Mouse (Mus musculus): ENCODE results near the gene Fam92b.
A peak's percentile ranks its signal among the peaks of the same experiment; 100 is the strongest.

The Fam92b gene

GRCm38 (mm10) chr8:120152636-120153035, 24.6 kb downstream of the Fam92b start:
- no peak for DNase-seq (ENCODE audit: low read depth, low spot score)

- no peak for DNase-seq (ENCODE audit: low read depth, low spot score)
These were observed 26.1 kb downstream of the Fam92b start for GRCm38 (mm10) chr8:120151151-120151550.

DNA sequence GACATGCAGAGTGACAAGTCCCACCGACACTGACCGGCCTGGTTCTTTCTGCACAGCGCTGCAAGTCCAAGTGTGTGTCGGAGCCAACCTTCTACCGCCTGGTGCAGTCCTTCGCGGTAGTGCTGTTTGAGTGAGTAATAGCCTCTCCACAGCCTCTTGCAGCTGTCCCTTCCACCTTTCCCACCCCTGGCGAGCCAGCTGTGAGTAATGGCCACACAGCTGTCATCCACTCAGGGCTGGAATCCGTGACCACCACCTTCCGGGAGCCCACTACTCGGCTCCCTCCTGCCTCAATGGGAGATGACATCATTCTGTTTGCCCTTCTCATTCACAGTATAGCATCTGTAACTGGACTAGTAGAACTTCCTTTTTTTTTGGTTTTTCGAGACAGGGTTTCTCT, 27.2 kb downstream of the Fam92b start:
- DNase-seq (ENCODE audit: low read depth, low spot score), result no peak

GRCm38 (mm10) chr8:120146051-120146450, 31.2 kb downstream of the Fam92b start:
- peak; percentile 27 for DNase-seq (ENCODE audit: low read depth, low spot score)

DNA sequence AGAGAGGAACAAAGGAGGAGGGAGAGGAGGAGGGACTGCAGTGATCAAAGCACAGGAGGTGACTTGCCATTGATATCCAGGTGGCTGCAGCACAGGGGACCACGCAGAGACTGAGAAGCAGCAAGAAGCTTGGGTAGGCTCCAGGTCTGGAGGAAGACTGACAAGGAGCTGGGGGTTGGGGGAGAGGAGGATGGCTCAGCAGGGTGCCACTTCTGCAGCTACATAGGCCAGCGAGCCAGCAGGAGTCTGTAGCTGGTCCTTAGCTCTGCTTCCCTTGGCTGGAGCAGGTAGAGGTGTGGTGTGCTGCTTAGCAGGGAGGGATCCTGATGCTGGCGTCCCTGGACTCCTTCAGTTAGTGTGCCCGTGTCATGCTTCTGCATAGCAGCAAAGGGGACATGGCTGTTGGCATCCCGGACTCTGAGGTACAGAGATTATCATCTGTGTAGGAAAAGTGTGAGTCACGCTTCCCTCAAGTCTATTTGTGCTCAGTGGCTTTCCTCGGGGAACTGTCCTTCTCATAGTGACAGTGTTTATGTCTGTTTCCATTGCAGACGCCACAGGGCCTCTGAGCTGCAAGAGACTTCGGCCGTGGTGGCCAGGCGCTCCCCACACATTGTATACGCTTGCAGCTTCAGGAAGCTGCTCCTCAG, 32.5 kb downstream of the Fam92b start:
- no peak for DNase-seq (ENCODE audit: low read depth, low spot score)

- DNase-seq (ENCODE audit: low read depth, low spot score), result no peak
These were observed 33.2 kb downstream of the Fam92b start for GRCm38 (mm10) chr8:120143911-120144651.

- DNase-seq (ENCODE audit: low read depth, low spot score), result no peak
These were observed 36.5 kb downstream of the Fam92b start for GRCm38 (mm10) chr8:120140769-120141168.

GRCm38 (mm10) chr8:120138958-120139357, 38.3 kb downstream of the Fam92b start:
- DNase-seq (ENCODE audit: low read depth, low spot score), result no peak

DNA sequence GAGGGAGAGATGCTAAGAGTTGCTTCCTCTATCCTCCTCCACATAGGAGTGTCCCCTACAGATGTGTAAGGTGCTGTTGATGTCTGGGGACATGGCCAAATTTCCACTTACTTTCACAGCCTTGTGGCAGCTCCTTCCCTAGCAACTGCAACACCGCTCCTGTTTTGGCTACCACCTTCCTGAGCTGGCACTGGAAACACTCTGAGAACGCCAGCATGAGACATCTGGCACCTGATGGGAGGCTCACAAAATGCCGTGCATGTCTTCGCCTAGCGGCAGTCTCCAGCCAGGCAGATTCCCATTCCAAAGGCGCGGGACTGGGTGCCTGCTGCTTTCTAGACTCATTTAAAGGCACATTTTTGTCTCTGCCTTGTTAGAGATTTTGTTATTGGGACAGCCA, 40.6 kb downstream of the Fam92b start:
- DNase-seq (ENCODE audit: low read depth, low spot score), result no peak

DNA sequence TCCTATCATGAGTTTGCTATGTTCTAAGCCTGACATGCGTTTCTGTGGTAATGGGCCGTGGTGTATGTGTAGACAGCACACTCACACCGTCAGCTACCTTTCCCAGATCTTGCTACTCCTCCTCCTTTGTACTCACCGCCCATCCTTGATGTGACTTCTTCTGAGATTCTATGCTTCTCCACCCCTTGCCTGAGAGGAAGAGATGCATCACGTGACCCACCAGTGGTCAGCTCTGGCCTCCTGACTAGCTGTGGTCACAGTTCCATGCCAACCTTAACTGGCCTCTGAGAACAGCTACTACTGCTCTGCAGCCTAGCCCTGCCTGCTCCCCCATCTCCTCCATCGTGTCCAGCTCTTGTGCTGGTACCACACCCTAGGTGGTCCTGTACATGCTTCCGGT, 41.6 kb downstream of the Fam92b start:
- DNase-seq (ENCODE audit: low read depth, low spot score), result no peak

DNA sequence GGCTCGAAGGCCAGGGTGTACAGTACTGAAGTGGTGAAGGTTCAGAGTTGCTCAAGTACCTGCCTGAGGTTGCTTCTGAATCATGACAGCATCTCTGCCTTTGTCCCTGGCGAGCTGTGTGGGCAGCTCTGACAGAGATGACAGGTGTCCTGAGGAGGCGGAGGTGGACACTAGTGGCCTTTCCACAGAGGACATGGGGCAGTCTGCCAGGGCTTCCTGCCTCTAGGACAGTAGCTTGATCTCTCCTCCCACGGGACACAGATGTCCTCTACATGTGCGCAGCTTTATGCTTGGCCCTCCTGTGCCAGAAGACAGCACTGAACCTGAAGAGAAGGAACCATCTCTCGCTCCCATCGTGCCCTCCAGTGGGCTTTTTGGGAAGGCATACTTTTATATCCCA, 44.1 kb downstream of the Fam92b start:
- no peak for DNase-seq (ENCODE audit: low read depth, low spot score)

DNA sequence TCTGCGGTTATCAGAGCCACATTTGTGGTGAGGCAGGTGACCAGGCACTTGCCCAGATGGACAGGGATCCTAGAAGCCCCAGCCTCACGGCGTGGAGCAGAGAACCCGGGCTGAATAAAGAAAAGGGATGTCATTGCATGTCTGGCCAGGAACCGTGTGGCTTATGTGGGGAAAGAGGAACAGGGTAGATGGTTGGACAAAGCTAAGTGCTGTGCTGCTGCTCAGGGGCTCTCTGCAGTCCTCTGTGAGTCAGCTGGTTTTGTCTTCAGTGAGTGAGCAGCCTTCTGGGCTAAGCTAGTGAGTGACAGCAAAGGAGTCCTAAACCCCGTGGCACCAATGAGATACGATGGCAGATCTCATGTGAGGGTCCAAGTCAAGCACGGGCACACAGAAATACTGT, 46.1 kb downstream of the Fam92b start:
- DNase-seq (ENCODE audit: low read depth, low spot score), result no peak

DNA sequence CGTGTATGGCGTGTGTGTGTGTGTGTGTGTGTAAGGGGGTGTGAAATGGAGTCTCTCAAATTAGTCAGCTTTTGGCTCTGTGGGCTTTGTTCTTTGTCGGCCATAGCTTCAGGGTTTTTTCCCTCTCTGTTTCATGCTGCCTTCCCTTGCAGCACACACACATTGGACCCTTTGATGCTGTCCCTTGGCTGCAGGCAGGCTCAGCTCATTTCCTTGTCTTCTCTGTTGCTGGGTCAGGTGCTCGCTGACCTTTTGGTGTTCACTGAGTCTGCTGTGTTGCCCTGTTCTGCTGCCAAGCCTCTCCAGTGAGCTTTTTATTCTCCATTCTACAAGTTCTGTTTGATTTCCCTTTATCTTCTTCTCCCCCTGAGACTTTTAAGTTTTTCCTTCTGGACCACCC, 47.7 kb downstream of the Fam92b start:
- no peak for DNase-seq (ENCODE audit: low read depth, low spot score)

GRCm38 (mm10) chr8:120126357-120127161, 50.7 kb downstream of the Fam92b start:
- no peak for DNase-seq (ENCODE audit: low read depth, low spot score)

DNA sequence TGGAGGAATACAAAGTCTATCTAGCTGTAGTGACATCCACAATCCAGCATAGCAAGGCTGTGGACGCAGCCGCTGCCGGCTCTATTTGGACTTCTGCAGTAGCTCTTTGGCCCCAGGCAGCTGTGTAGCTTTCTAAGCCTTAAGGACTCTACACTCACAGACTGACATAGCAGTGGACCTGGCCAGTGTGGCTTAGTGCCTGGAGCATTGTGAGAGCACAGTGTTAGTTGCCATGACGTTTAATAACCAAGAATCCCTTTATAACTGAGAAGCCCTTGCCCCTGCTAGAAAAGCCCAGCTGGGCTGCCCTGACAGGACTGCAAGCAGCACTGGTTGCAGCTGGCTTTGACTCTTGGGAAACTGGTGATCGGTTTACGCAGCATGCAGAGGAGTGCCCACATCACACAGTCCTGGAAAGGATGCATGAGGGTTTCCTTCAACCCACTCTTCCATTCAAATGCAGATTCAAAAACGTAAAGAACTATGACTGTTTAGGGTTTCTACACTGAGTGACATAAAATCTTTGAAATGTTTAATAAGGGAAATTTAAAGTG, 52.4 kb downstream of the Fam92b start:
- DNase-seq (ENCODE audit: low read depth, low spot score), result no peak

- DNase-seq (ENCODE audit: low read depth, low spot score), result no peak
These were observed 53.0 kb downstream of the Fam92b start for GRCm38 (mm10) chr8:120124261-120124660.

- no peak for DNase-seq (ENCODE audit: low read depth, low spot score)
These were observed 56.3 kb downstream of the Fam92b start for GRCm38 (mm10) chr8:120120951-120121350.

GRCm38 (mm10) chr8:120119931-120120330, 57.3 kb downstream of the Fam92b start:
- no peak for DNase-seq (ENCODE audit: low read depth, low spot score)

- DNase-seq (ENCODE audit: low read depth, low spot score), result no peak
These were observed 57.8 kb downstream of the Fam92b start for GRCm38 (mm10) chr8:120119429-120119828.

DNA sequence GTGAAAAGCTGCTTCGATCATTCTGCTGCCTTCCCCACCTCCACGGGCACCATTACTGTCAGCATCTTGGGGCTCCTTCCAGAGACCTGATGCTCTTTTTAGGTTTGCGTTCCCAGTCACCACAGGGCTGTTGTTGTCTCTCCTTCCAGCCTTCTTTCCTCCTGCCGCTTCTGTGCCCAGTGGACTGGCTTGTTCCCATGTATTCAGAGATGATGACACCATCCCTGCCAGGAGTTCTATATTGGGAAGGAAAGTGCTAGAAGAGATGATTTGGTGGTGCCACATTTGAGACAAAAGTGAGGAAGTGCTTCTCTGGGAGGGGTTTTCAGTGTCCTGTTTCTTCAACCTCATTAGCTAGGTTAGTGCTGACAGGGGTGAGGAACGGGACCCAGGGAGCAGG, 58.4 kb downstream of the Fam92b start:
- no peak for DNase-seq (ENCODE audit: low read depth, low spot score)

DNA sequence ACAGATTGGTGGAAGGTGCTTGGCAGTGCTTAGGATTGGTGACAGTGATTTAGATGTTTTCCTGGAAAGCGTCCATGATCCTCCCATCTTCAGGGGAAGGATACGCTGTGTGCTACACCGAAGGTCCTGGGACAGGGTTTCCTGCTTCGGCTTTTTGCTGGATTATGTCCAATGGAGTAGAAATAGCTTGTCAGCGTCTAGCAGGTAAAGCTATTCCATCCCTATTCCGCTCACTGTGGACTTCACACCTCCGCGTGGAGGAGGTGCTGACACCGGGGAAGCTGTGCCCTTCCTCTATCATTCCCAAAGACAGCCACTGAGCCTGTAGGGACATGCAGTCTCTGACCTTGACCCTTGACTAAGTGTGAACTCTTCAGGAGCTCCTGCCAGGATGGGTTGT, 59.1 kb downstream of the Fam92b start:
- no peak for DNase-seq (ENCODE audit: low read depth, low spot score)

GRCm38 (mm10) chr8:120116600-120116999, 60.7 kb downstream of the Fam92b start:
- no peak for DNase-seq (ENCODE audit: low read depth, low spot score)
